Mouse (Mus musculus) myocyte (in vitro differentiated cells): ENCODE results near the gene Wnt10a.

Experiments used
- CEBPB ChIP-seq: IDR thresholded peaks from 2 replicates; pipeline ENCODE4 v1.6.1; 2011; ENCODE audit warnings: mild to moderate bottlenecking, moderate library complexity; ENCODE audit not compliant: poor library complexity, insufficient read depth, severe bottlenecking
- E2F4 ChIP-seq: IDR thresholded peaks from one replicate; pipeline ENCODE4 v1.6.1; 2011; ENCODE audit warnings: mild to moderate bottlenecking, control low read depth, moderate library complexity; ENCODE audit not compliant: insufficient read depth
- MAX ChIP-seq: IDR thresholded peaks from one replicate; pipeline ENCODE4 v1.6.1; 2011; ENCODE audit warnings: low read depth, mild to moderate bottlenecking, control low read depth
- POLR2A ChIP-seq: IDR thresholded peaks from one replicate; pipeline ENCODE4 v1.6.1; 2011; ENCODE audit warnings: low read depth, mild to moderate bottlenecking, control low read depth, moderate library complexity; ENCODE audit not compliant: insufficient read length
- SRF ChIP-seq: IDR thresholded peaks from one replicate; pipeline ENCODE4 v1.6.1; 2011; ENCODE audit warnings: low read depth; ENCODE audit not compliant: control insufficient read depth, insufficient read length
- TCF12 ChIP-seq: IDR thresholded peaks from one replicate; pipeline ENCODE4 v1.6.1; 2011; ENCODE audit warnings: mild to moderate bottlenecking, control low read depth; ENCODE audit not compliant: poor library complexity, insufficient read depth, severe bottlenecking
- USF1 ChIP-seq: IDR thresholded peaks from one replicate; pipeline ENCODE4 v1.6.1; 2011; ENCODE audit warnings: low read depth, mild to moderate bottlenecking, control low read depth, moderate library complexity

GRCm38 (mm10) chr1:74791249-74791648, at the start of gene Wnt10a:
- TF ChIP-seq SRF: no peak
- no peak for TF ChIP-seq E2F4
- no peak for TF ChIP-seq POLR2A
- no peak for TF ChIP-seq CEBPB
- no peak for TF ChIP-seq MAX
- no peak for TF ChIP-seq TCF12
- no peak for TF ChIP-seq USF1
